Mouse (Mus musculus): ENCODE results near the gene Shisal1. TPM values are rescaled to one million over a fixed set of nuclear protein-coding genes. Genes with fewer than 3 reads are reported as not detected.

Gene Shisal1
- 9.5 and 10.9 TPM in 2 replicates for polyA plus RNA-seq (2015; fragmentation: Nextera tagmentation; extraction: Ambion mirVana)

GRCm38 (mm10) chr15:84446997-84447396 lies at the start of gene Shisal1:
Gene Shisal1 (minus strand): TSS chr15:84447097.
- Histone ChIP-seq H3K4me3 (peak within 1 kb of the TSS; percentile 60), H3K4me1 (replicated peaks) (peaks cover 58% of the 10 kb centered on the region), H3K27ac (peak within 1 kb of the TSS; percentile 55), H3K4me2 (peak within 1 kb of the TSS; percentile 80), H3K9me3 (no peaks in the 10 kb centered on the region), H3K9ac (peak within 1 kb of the TSS; percentile 83), H3K36me3 (no peaks in the 10 kb centered on the region), H3K27me3 (peaks cover 64% of the 10 kb centered on the region)
- WGBS, result 21% methylated on average over 9 of the region's 9 CpGs
- ATAC-seq (ENCODE audit: low FRiP score), result no peak

DNA sequence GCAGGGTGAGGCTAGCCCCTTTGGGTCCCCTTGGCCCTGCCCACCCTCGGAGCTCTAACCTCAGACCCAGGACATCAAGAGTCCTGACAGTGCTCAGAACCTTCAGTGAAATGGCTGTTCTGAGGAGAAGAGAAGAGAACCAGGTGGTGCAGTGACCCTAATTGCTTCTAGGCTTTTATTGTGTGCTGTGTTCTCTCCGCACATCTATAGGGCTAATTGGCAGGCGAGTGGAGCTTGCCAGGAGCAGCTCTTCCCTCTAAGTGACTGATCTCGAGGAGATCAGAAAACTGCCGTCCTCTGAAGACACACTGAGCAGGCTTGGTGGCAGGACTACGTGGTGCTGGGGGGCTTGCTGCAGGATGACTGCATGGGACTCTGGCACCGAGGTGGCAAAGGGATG lies 43.6 kb upstream of the Shisal1 start:
- H3K9ac ChIP-seq, result no peak overlapping the region
- WGBS, result 55% methylated on average over 7 of the region's 7 CpGs
- H3K27me3 ChIP-seq, result 0 out of 2 replicates have a peak, but pooled peaks cover 7% of the 10 kb centered on the region
- no peak for ATAC-seq (ENCODE audit: low FRiP score)
- H3K4me2 ChIP-seq, result no peak overlapping the region
- no peak overlapping the region for H3K4me3 ChIP-seq
- no peaks in the 10 kb centered on the region for H3K36me3 ChIP-seq
- no peaks in the 10 kb centered on the region for H3K9me3 ChIP-seq
- H3K4me1 ChIP-seq (replicated peaks), result peaks cover 22% of the 10 kb centered on the region
- peak overlapping the region; percentile 23; the same call in 1 of the 2 replicates for H3K27ac ChIP-seq

DNA sequence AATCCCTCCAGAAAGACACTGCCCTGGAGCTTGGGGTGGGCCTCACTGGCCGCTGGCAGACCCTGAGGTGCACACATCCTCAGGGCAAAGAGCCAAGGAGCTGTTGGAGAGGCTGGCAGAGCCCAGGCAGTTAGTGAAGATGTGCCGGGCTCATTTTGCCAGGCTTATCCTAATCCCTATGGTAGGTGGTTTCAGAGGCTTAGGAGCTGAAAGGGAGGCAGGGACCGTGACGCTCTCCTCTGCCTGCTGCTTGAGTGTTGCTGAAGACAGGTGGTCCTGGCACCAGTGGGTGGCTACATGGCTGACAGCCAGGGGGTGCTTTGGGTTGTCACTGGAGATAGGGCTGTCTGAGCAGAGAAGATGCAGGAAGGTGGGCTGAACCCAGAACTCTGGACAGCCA lies 37.4 kb upstream of the Shisal1 start:
- no peak overlapping the region for H3K9ac ChIP-seq
- no peak overlapping the region for H3K27ac ChIP-seq
- 0 out of 2 replicates have a peak, but pooled peaks cover 5% of the 10 kb centered on the region for H3K27me3 ChIP-seq
- peaks cover 44% of the 10 kb centered on the region for H3K4me1 ChIP-seq (replicated peaks)
- H3K4me2 ChIP-seq, result no peak overlapping the region
- no peaks in the 10 kb centered on the region for H3K9me3 ChIP-seq
- 50% methylated on average over 4 of the region's 4 CpGs for WGBS
- no peaks in the 10 kb centered on the region for H3K36me3 ChIP-seq
- no peak for ATAC-seq (ENCODE audit: low FRiP score)
- no peak overlapping the region for H3K4me3 ChIP-seq

DNA sequence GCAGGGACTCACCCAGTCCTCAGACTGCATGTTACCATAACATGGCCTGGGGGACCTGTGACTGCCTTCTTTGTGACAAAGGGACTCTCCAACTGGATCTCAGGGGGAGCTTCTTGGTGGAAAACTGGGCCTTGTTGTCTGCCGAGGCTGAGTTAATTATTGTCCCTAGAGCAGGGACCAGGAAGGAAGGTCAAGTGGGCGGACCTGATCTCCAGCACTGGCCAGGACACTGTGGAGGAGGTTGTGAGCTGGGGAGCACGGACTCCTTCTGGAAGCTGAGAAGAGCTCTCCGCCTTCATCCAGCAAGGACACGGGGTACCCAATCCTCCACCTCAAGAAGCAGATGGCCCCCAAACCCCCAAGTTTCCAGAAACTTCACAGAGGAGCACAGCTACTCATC lies 36.7 kb upstream of the Shisal1 start:
- WGBS, result 65% methylated on average over 5 of the region's 5 CpGs

DNA sequence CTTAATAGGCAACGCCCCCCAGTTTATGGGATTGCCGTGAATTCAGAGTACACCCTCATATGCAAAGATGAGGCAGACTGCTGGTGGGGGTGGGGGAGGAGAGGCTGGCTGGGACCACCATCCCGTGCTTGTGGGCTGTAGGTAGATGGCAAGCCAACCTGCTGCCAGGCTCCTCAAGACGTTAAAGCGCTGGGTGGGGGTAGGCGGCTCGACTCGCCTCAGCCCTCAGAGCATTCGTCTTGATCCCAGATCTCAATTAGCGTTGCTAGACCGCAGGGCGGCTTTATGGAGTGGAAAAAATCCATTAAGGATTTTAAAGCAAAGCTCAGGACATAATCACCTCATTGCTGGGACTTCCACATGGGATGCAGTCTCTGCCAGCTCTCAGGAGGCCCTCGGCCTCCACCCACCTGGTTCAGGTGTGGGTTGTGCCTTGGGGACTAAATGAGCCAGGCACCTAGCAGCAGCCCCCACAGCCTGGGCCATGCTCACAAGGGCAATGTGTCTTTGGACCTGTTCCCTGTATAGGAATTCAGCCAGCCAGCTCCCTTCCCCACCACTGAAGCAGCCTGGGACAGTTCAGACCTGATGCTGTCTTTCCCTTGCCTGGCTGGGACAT lies 34.5 kb upstream of the Shisal1 start:
- ATAC-seq (ENCODE audit: low FRiP score), result peak; percentile 64
- Histone ChIP-seq H3K4me2 (0 out of 2 replicates have a peak overlapping the region, but pooled peaks have one; percentile 4), H3K9ac (0 out of 2 replicates have a peak overlapping the region, but pooled peaks have one; percentile 13), H3K27ac (peak overlapping the region; percentile 75), H3K27me3 (0 out of 2 replicates have a peak, but pooled peaks cover 9% of the 10 kb centered on the region), H3K4me3 (no peak overlapping the region), H3K4me1 (replicated peaks) (peaks cover 38% of the 10 kb centered on the region), H3K9me3 (no peaks in the 10 kb centered on the region), H3K36me3 (no peaks in the 10 kb centered on the region)
- WGBS, result 43% methylated on average over 13 of the region's 13 CpGs

More for the DNA sequence above, 36.7 kb upstream of the Shisal1 start:
- no peak for ATAC-seq (ENCODE audit: low FRiP score)
- H3K4me2 ChIP-seq, result no peak overlapping the region
- H3K4me1 ChIP-seq (replicated peaks), result peaks cover 44% of the 10 kb centered on the region
- no peak overlapping the region for H3K9ac ChIP-seq
- no peaks in the 10 kb centered on the region for H3K9me3 ChIP-seq
- H3K27ac ChIP-seq, result no peak overlapping the region
- 0 out of 2 replicates have a peak, but pooled peaks cover 8% of the 10 kb centered on the region for H3K27me3 ChIP-seq
- H3K36me3 ChIP-seq, result no peaks in the 10 kb centered on the region
- H3K4me3 ChIP-seq, result no peak overlapping the region

DNA sequence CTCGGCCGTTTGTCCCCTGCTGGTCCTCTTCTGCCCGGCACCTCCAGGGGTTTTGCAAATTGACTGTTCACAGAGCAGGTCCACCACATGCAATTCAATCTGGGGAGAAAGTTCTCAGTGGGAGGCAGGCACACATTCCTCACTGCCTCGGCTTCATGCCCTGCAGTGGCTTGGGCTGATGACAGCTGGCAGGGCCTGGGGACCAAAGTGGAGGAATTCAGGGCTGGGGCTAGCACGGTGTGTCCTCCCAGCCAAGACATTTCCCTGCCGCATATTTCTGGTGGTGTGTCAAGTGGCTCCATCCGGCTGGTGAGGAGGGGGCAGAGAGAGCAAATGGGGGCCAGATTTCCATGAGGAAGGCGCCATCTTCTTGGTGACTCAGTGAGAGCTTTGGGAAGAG lies 22.5 kb upstream of the Shisal1 start:
- no peak overlapping the region for H3K4me2 ChIP-seq
- H3K36me3 ChIP-seq, result no peaks in the 10 kb centered on the region
- no peak overlapping the region for H3K9ac ChIP-seq
- no peak overlapping the region for H3K4me3 ChIP-seq
- no peaks in the 10 kb centered on the region for H3K9me3 ChIP-seq
- H3K27ac ChIP-seq, result no peak overlapping the region
- WGBS, result 39% methylated on average over 8 of the region's 8 CpGs
- H3K4me1 ChIP-seq (replicated peaks), result peaks cover 22% of the 10 kb centered on the region
- peaks cover 24% of the 10 kb centered on the region for H3K27me3 ChIP-seq
- no peak for ATAC-seq (ENCODE audit: low FRiP score)

- Histone ChIP-seq H3K27me3 (peaks cover 24% of the 10 kb centered on the region), H3K4me2 (no peak overlapping the region), H3K27ac (no peak overlapping the region), H3K4me1 (replicated peaks) (peaks cover 23% of the 10 kb centered on the region), H3K9me3 (no peaks in the 10 kb centered on the region), H3K9ac (no peak overlapping the region), H3K36me3 (no peaks in the 10 kb centered on the region), H3K4me3 (no peak overlapping the region)
- no peak for ATAC-seq (ENCODE audit: low FRiP score)
- WGBS, result 63% methylated on average over 5 of the region's 5 CpGs
These were observed 20.9 kb upstream of the Shisal1 start for GRCm38 (mm10) chr15:84467761-84468160.

DNA sequence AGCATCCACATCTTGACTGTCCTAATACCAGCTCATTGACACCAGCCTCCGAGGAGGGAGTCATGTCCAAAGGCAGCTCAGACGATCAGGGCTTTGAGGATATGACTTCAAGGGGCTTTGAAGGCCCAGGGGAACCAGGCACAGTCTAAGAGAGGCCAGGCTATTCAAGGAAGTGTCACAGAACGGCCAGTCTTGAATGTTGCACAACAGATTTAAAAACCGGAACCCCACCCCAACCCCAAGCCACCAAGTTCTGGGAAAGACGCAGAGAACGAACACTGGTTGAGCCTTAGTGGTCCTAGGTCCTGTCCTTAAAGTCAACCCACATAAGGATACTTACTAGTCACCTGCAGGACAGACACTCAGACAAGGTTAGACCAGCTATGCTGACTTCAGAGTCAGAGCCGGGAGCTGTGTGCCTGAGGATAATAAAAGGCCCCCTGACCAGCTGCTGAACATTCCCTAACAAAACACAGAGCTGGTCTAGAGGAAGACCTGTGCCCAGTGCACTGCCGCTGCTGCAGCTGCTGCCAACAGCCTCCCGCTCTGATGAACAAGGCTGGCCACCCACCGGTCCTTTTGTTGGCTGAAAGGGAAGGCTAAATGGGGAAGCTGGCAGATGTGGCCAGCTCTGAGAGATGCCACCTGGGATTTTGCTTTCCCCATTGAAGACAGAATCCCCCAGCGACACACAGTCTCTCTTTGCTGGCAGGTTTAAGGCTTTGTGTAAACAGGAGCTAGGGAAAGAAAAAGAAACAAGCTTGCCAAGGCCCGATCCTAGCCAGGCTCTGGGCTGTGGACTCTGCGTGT lies 19.8 kb upstream of the Shisal1 start:
- H3K9me3 ChIP-seq, result no peaks in the 10 kb centered on the region
- WGBS, result 36% methylated on average over 13 of the region's 13 CpGs
- H3K4me3 ChIP-seq, result no peak overlapping the region
- H3K9ac ChIP-seq, result peak overlapping the region; percentile 25; the same call in 1 of the 2 replicates
- H3K4me2 ChIP-seq, result no peak overlapping the region
- peaks cover 24% of the 10 kb centered on the region for H3K27me3 ChIP-seq
- no peak for ATAC-seq (ENCODE audit: low FRiP score)
- H3K27ac ChIP-seq, result peak overlapping the region; percentile 56; the same call in 1 of the 2 replicates
- no peaks in the 10 kb centered on the region for H3K36me3 ChIP-seq
- H3K4me1 ChIP-seq (replicated peaks), result peaks cover 23% of the 10 kb centered on the region

GRCm38 (mm10) chr15:84461429-84461828 lies 14.5 kb upstream of the Shisal1 start:
- no peak overlapping the region for H3K4me3 ChIP-seq
- H3K4me2 ChIP-seq, result no peak overlapping the region
- no peaks in the 10 kb centered on the region for H3K9me3 ChIP-seq
- ATAC-seq (ENCODE audit: low FRiP score), result no peak
- H3K4me1 ChIP-seq (replicated peaks), result peaks cover 6% of the 10 kb centered on the region; the same call in 1 of the 2 replicates
- WGBS, result 79% methylated on average over 2 of the region's 2 CpGs
- H3K9ac ChIP-seq, result no peak overlapping the region
- 0 out of 2 replicates have a peak, but pooled peaks cover 10% of the 10 kb centered on the region for H3K27me3 ChIP-seq
- no peaks in the 10 kb centered on the region for H3K36me3 ChIP-seq
- H3K27ac ChIP-seq, result no peak overlapping the region

GRCm38 (mm10) chr15:84458983-84459382 lies 12.1 kb upstream of the Shisal1 start:
- no peaks in the 10 kb centered on the region for H3K36me3 ChIP-seq
- 65% methylated on average over 6 of the region's 6 CpGs for WGBS
- no peaks in the 10 kb centered on the region for H3K27me3 ChIP-seq
- no peak overlapping the region for H3K4me2 ChIP-seq
- H3K9ac ChIP-seq, result no peak overlapping the region
- no peak overlapping the region for H3K4me3 ChIP-seq
- ATAC-seq (ENCODE audit: low FRiP score), result no peak
- H3K9me3 ChIP-seq, result no peaks in the 10 kb centered on the region
- H3K4me1 ChIP-seq (replicated peaks), result no peaks in the 10 kb centered on the region; the same call in 1 of the 2 replicates
- H3K27ac ChIP-seq, result no peak overlapping the region

DNA sequence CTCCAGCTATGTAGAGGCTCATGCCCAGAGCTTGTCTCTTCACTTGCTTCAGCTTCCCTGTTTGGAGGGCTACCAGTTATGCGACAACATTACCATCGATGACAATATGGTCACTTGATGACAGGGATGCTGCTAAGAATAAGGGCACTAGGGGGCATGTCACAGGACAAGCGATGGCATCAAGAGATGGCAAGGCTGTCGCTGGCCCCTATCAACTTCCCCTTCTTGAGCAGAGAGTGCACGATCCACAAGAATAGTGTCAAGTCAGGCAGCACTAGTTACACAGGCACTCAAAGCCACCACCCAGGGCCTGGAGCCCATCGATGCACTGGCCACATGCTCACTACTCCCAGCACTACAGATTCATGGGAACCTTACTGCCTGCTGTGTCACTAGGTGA lies 8.4 kb upstream of the Shisal1 start:
- ATAC-seq (ENCODE audit: low FRiP score), result no peak
- H3K27me3 ChIP-seq, result peaks cover 7% of the 10 kb centered on the region; the same call in 1 of the 2 replicates
- no peak overlapping the region for H3K9ac ChIP-seq
- WGBS, result 96% methylated on average over 6 of the region's 6 CpGs
- no peaks in the 10 kb centered on the region for H3K36me3 ChIP-seq
- H3K27ac ChIP-seq, result no peak overlapping the region
- no peaks in the 10 kb centered on the region for H3K9me3 ChIP-seq
- peaks cover 8% of the 10 kb centered on the region for H3K4me1 ChIP-seq (replicated peaks)
- no peak overlapping the region for H3K4me2 ChIP-seq
- no peak overlapping the region for H3K4me3 ChIP-seq

- Histone ChIP-seq H3K4me2 (no peak overlapping the region), H3K9ac (no peak overlapping the region), H3K27ac (no peak overlapping the region), H3K4me1 (replicated peaks) (peaks cover 13% of the 10 kb centered on the region), H3K9me3 (no peaks in the 10 kb centered on the region), H3K27me3 (peaks cover 20% of the 10 kb centered on the region), H3K4me3 (no peak overlapping the region), H3K36me3 (no peaks in the 10 kb centered on the region)
- WGBS, result 85% methylated on average over 2 of the region's 2 CpGs
- no peak for ATAC-seq (ENCODE audit: low FRiP score)
These were observed 6.2 kb upstream of the Shisal1 start for GRCm38 (mm10) chr15:84453091-84453490.

All from hindbrain, embryonic 13.5 days (tissue).